Mouse (Mus musculus) embryonic fibroblast, embryonic 13.5 days (primary cell): ENCODE measurements around the gene Pdcd6ip. TPM values are rescaled to one million over a fixed set of nuclear protein-coding genes. Genes with fewer than 3 reads are reported as not detected.
A peak's percentile ranks its signal among the peaks of the same experiment; 100 is the strongest.

Experiments
- H3K27ac ChIP-seq: 2 replicates; pipeline ENCODE4 v1.5.1; 2012; ENCODE audit warnings: low read length, control low read depth, inconsistent platforms; ENCODE audit not compliant: insufficient read depth
- H3K4me1 ChIP-seq: 2 replicates; pipeline ENCODE4 v1.6.1; 2011; ENCODE audit warnings: low read length; ENCODE audit not compliant: control insufficient read depth, insufficient read depth
- H3K4me3 ChIP-seq: 2 replicates; pipeline ENCODE4 v1.5.1; 2011; ENCODE audit warnings: mild to moderate bottlenecking, control low read depth, low read length; ENCODE audit not compliant: insufficient read depth
- CTCF ChIP-seq: IDR thresholded peaks from 2 replicates; pipeline ENCODE4 v1.5.1; 2011; ENCODE audit warnings: mild to moderate bottlenecking, control low read depth, low read length, moderate library complexity, borderline replicate concordance; ENCODE audit not compliant: insufficient read depth
- POLR2A ChIP-seq: IDR thresholded peaks from 2 replicates; pipeline ENCODE4 v1.6.1; 2011; ENCODE audit warnings: low read depth, mild to moderate bottlenecking, control low read depth, low read length, moderate library complexity
- polyA plus RNA-seq: library from polyadenylated mRNA; stranded (reverse); fragments of >200 nt; gene quantifications from 2 replicates; pipeline ENCODE4 v1.2.4, GENCODE M21; 2011; ENCODE audit warnings: low read depth; ENCODE audit not compliant: missing spikeins, insufficient read length

The Pdcd6ip gene
- polyA plus RNA-seq, 1 experiment, result 169 TPM

- Histone ChIP-seq H3K4me3 (peak overlapping the region; percentile 85), H3K4me1 (peaks cover 12% of the 10 kb centered on the region; the same call in 1 of the 2 replicates), H3K27ac (peak overlapping the region; percentile 93)
- TF ChIP-seq CTCF (no peak), POLR2A (0 out of 2 replicates have a peak, but pooled peaks have one; percentile 28)
Observed at GRCm38 (mm10) chr9:113706108-113706507, 2.0 kb downstream of the Pdcd6ip start.

- H3K4me3 ChIP-seq, result no peak overlapping the region
- H3K27ac ChIP-seq, result no peak overlapping the region
- no peak for TF ChIP-seq CTCF
- no peak for TF ChIP-seq POLR2A
- peaks cover 12% of the 10 kb centered on the region; the same call in 1 of the 2 replicates for H3K4me1 ChIP-seq
Observed at GRCm38 (mm10) chr9:113701441-113702160, 6.5 kb downstream of the Pdcd6ip start.

GRCm38 (mm10) chr9:113687461-113687860 is 20.6 kb downstream of the Pdcd6ip start:
- Histone ChIP-seq H3K4me3 (no peak overlapping the region), H3K4me1 (no peaks in the 10 kb centered on the region), H3K27ac (no peak overlapping the region)
- TF ChIP-seq POLR2A (no peak), CTCF (no peak)

DNA sequence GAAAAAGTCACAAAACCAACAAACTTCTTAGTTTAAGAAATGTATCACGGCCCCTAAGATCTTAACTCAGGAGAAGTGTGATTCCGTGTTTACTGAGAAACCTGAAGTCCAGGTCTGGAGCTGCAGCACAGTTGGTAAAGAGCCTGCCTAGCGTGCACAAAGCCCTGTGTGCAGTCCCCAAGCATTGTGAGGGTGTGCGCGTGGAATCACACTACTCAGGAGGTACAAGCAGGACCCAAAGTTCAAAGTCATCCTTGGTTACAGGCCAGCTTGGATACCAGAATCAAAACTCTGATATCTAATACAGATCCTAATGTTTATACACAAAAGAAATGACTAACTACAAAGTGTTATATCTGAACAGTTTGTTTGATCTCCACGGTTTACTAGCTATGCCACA is 34.3 kb downstream of the Pdcd6ip start:
- no peak overlapping the region for H3K4me3 ChIP-seq
- H3K27ac ChIP-seq, result no peak overlapping the region
- TF ChIP-seq POLR2A (no peak), CTCF (no peak)
- no peaks in the 10 kb centered on the region for H3K4me1 ChIP-seq

GRCm38 (mm10) chr9:113672352-113672751 is 35.7 kb downstream of the Pdcd6ip start:
- TF ChIP-seq POLR2A (no peak), CTCF (no peak)

GRCm38 (mm10) chr9:113670857-113671106 is 37.3 kb downstream of the Pdcd6ip start:
- no peak overlapping the region for H3K4me3 ChIP-seq
- H3K27ac ChIP-seq, result no peak overlapping the region
- TF ChIP-seq POLR2A, result no peak
- no peak for TF ChIP-seq CTCF
- H3K4me1 ChIP-seq, result no peaks in the 10 kb centered on the region

More at GRCm38 (mm10) chr9:113672352-113672751, 35.7 kb downstream of the Pdcd6ip start:
- Histone ChIP-seq H3K27ac (no peak overlapping the region), H3K4me1 (no peaks in the 10 kb centered on the region), H3K4me3 (no peak overlapping the region)

DNA sequence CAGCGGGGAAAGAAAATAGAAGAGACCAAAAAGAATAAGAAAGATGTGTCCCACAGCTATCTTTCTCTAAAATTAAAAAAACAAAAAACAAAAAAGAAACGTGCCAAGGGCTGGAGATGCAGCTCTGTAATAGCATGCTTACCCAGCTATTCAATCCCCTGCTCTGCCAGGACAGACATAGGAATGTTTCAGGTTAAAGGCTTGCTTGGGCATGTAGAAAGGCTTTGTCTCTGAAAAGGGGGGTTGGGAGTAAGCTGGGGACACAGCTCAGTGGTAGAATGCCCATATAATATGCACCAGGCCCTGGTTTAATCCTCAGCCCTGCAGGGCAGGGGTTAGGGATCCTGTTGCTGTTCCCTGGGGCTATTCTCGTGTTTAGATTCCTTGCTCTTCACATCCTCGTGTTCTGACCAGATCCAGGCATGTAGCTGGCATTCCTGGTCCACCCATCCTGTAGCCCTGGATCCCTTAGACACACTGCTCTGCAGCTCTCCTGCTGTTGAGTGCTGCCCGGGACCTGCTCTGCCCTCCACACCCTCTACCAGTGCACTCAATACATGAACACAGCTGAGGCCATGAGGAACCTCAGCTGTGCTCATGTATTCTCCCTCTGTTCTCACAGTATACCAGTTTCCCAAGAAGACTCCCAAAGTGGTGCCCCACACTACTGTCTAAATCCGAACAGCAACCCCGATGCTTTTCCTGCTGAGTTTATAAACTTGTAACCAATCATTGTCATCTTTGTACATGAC is 37.8 kb downstream of the Pdcd6ip start:
- no peaks in the 10 kb centered on the region for H3K4me1 ChIP-seq
- H3K27ac ChIP-seq, result no peak overlapping the region
- no peak overlapping the region for H3K4me3 ChIP-seq
- TF ChIP-seq CTCF (no peak), POLR2A (no peak)

DNA sequence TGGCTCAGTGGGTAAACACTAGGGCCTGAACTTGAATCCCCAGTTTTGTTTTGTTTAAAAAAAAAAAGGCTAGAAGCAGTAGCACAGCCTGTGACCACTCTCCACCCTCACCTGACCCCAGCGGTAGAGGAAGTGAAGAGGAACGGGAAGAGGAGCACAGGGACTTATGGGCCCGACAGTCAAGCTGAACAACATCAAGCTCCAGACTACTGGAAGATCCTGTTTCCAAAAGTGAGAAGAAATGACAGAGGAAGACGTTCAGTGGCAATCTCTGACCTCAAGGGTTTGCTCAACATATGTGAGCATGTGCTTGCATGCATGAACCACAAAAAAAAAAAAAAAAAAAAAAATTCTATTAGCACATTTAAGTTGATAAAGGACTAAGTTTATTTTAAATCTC is 44.6 kb downstream of the Pdcd6ip start:
- no peak overlapping the region for H3K4me3 ChIP-seq
- no peak overlapping the region for H3K27ac ChIP-seq
- no peak for TF ChIP-seq CTCF
- TF ChIP-seq POLR2A, result no peak
- no peaks in the 10 kb centered on the region for H3K4me1 ChIP-seq

DNA sequence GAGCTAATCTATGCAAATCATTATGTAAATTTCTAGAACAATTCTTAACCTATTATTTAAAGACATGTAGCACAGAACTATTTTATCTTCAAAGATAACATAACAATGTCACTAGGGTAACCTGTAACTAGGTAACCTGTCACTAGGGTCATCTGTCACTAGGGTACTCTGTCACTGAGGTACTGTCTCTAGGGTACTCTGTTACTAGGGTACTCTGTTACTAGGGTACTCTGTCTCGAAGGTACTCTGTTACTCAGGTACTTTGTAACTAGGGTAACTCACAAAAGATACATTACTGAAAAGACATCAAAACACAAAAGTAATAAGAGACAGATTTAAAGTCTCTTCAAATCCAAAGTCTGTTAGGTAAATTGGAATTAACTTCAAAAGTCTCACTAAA is 50.2 kb downstream of the Pdcd6ip start:
- Histone ChIP-seq H3K4me3 (no peak overlapping the region), H3K4me1 (no peaks in the 10 kb centered on the region), H3K27ac (no peak overlapping the region)
- no peak for TF ChIP-seq POLR2A
- no peak for TF ChIP-seq CTCF

DNA sequence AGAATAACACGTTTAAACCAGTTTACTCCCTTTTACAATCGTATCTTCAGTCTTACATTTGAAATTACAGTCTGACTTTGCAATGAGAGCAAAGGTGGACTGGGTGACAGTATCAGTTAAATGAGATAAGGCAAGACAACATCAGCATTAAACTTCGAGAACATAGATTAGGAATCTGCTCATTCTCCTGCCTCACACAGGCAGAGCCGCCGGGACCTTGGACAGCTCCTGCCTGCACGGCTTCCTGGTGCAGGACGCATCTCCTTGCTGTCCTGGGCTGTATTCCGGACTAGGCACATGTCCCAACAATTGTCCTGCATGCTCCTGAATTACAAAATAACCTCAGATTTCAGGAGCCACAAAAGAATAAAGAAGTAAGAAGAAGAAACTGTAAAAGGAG is 54.5 kb downstream of the Pdcd6ip start:
- TF ChIP-seq POLR2A, result no peak
- TF ChIP-seq CTCF, result no peak
- no peak overlapping the region for H3K27ac ChIP-seq
- no peaks in the 10 kb centered on the region for H3K4me1 ChIP-seq
- H3K4me3 ChIP-seq, result no peak overlapping the region
